Mouse (Mus musculus): ENCODE data around the gene Galnt10. TPM values are rescaled to one million over a fixed set of nuclear protein-coding genes. Genes with fewer than 3 reads are reported as not detected.

Gene Galnt10
- polyA plus RNA-seq, 1 experiment from 2014 or later, result 12.3 TPM

DNA sequence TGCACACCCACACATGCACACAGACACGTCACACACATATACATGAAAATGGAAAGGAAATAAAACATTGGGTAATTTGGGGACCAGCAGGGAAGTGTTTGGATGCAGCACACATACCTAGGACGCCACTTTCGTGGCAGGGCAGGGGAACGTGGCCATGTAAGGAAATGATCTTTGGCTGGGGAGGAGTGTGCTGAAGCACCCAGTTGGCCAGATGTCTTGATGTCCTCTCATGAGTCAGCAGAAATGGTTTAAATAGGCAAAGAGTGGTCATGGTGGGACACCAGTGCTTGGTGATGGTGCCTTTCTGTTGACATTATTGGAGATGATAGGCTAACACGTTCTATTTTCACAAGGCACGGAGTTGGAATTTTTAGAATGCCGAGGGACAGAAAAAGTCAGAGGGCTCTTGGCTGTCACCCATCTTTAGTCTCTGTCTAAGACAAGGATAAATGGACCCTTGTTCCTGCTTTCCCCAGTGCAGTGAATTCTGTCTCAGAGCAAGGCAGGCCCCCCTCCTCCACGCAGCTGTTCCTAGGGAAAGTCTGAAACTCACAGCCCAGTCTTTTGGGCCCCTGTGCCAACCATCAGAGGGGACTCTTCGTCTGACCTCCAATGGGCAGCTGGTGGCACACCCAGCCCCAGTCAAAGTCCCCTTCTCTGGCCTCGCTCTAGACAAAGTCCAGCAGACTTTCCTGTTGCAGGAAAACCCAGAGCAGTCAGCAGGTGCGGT, 56.1 kb downstream of the Galnt10 start:
- H3K9ac ChIP-seq (ENCODE audit: low read depth, low read length), result no peak overlapping the region
- ATAC-seq, result peak; percentile 79
- peak overlapping the region; percentile 36; the same call in 1 of the 2 replicates for H3K27ac ChIP-seq (ENCODE audit: low read depth, low read length)
- peaks cover 11% of the 10 kb centered on the region for H3K4me1 ChIP-seq (ENCODE audit: control insufficient read depth, insufficient read depth, low read depth, low read length)
- 68% methylated on average over 11 of the region's 11 CpGs for WGBS
- no peaks in the 10 kb centered on the region for H3K27me3 ChIP-seq (replicated peaks; ENCODE audit: control insufficient read depth, insufficient read depth, low read length)
- H3K4me2 ChIP-seq (ENCODE audit: low read length), result no peak overlapping the region
- H3K4me3 ChIP-seq (ENCODE audit: low read length), result no peak overlapping the region
- H3K9me3 ChIP-seq (ENCODE audit: control insufficient read depth, low read length), result no peaks in the 10 kb centered on the region
- no peaks in the 10 kb centered on the region for H3K36me3 ChIP-seq (ENCODE audit: control insufficient read depth, insufficient read depth, low read length)

DNA sequence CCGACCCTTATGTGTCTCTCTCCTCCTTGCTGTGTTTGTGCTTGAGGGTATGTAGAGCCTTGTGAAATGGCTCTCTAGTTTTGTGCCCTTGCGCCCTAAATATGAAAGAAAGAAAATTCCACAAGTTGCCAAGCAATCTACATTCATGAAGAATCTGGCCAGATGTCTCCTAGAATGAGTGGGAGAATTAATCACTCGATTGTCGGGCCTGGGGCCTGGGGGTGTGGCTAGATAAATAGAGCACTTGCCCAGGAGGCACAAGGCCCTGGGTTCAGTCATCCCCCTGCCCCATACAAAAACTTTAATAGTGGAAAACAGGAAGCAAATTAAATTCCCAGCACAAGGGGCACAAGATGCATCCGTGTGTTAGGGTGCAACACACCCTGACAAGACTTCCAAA, 56.7 kb downstream of the Galnt10 start:
- Histone ChIP-seq H3K4me2 (ENCODE audit: low read length) (no peak overlapping the region), H3K4me1 (ENCODE audit: control insufficient read depth, insufficient read depth, low read depth, low read length) (peaks cover 5% of the 10 kb centered on the region), H3K36me3 (ENCODE audit: control insufficient read depth, insufficient read depth, low read length) (no peaks in the 10 kb centered on the region), H3K27me3 (replicated peaks; ENCODE audit: control insufficient read depth, insufficient read depth, low read length) (no peaks in the 10 kb centered on the region), H3K27ac (ENCODE audit: low read depth, low read length) (peak overlapping the region; percentile 36; the same call in 1 of the 2 replicates), H3K4me3 (ENCODE audit: low read length) (no peak overlapping the region), H3K9me3 (ENCODE audit: control insufficient read depth, low read length) (no peaks in the 10 kb centered on the region; the same call in 1 of the 2 replicates), H3K9ac (ENCODE audit: low read depth, low read length) (no peak overlapping the region)
- no peak for ATAC-seq
- WGBS, result 44% methylated on average over 5 of the region's 5 CpGs

DNA sequence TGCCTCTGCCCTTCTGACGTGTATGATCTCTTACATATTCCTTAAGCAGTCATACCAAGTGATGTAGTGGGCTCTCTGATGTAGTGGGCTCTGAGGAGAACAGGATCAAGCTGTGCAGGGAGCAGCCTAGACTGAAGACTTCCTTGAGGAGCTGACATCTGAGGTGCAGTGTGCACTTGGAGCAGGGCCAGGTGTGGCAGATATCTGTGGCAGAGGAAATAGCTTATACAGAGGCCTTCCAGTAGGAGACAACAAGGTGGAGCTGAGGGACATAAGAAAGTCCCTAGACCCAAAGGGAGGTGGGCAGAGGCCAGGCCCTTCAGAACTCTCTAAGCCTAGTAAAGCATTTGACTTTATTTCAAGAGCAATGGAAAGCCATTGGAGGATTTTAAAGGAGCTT, 61.4 kb downstream of the Galnt10 start:
- ATAC-seq, result no peak
- WGBS, result 90% methylated on average over 1 of the region's 1 CpGs
- H3K36me3 ChIP-seq (ENCODE audit: control insufficient read depth, insufficient read depth, low read length), result no peaks in the 10 kb centered on the region
- no peak overlapping the region for H3K27ac ChIP-seq (ENCODE audit: low read depth, low read length)
- H3K9ac ChIP-seq (ENCODE audit: low read depth, low read length), result no peak overlapping the region
- H3K4me2 ChIP-seq (ENCODE audit: low read length), result no peak overlapping the region
- H3K4me1 ChIP-seq (ENCODE audit: control insufficient read depth, insufficient read depth, low read depth, low read length), result no peaks in the 10 kb centered on the region; the same call in 1 of the 2 replicates
- no peaks in the 10 kb centered on the region for H3K27me3 ChIP-seq (replicated peaks; ENCODE audit: control insufficient read depth, insufficient read depth, low read length)
- no peak overlapping the region for H3K4me3 ChIP-seq (ENCODE audit: low read length)
- no peaks in the 10 kb centered on the region; the same call in 1 of the 2 replicates for H3K9me3 ChIP-seq (ENCODE audit: control insufficient read depth, low read length)

DNA sequence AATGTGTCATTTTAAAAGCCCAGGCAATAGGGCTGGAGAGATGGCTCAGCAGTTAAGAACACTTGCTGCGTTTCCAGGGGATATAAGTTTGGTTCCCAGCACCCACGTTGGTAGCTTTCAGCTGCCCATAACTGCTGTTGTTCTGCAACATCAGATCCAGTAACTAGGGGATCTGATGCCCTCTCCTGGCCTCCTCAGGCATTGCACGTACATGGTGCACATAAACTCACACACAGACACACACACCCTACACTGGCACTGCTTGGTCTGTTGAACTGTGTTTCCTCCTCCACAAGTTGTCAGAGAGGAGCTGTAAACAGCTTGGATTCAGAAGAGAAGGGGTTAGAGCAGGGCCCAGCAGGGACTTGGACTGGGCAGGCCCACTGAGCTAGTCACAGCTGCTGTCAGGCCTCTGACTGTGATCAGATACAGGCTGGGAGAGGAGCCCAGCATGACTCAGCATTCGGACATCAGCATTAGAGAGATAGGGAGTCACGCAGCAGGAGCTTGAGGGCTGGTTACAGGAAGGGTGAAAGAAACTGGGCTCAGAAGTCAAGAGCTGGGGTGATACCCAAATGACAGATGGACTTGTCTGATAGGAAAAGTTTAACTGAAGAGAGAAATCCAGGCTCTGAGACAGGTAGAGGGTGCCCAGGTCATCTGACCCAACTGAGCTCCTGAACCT, 62.0 kb downstream of the Galnt10 start:
- ATAC-seq, result no peak
- H3K4me1 ChIP-seq (ENCODE audit: control insufficient read depth, insufficient read depth, low read depth, low read length), result no peaks in the 10 kb centered on the region; the same call in 1 of the 2 replicates
- no peak overlapping the region for H3K4me2 ChIP-seq (ENCODE audit: low read length)
- no peak overlapping the region for H3K4me3 ChIP-seq (ENCODE audit: low read length)
- 92% methylated on average over 5 of the region's 5 CpGs for WGBS
- H3K27ac ChIP-seq (ENCODE audit: low read depth, low read length), result no peak overlapping the region
- no peaks in the 10 kb centered on the region for H3K27me3 ChIP-seq (replicated peaks; ENCODE audit: control insufficient read depth, insufficient read depth, low read length)
- no peaks in the 10 kb centered on the region; the same call in 1 of the 2 replicates for H3K9me3 ChIP-seq (ENCODE audit: control insufficient read depth, low read length)
- H3K9ac ChIP-seq (ENCODE audit: low read depth, low read length), result no peak overlapping the region
- no peaks in the 10 kb centered on the region for H3K36me3 ChIP-seq (ENCODE audit: control insufficient read depth, insufficient read depth, low read length)

DNA sequence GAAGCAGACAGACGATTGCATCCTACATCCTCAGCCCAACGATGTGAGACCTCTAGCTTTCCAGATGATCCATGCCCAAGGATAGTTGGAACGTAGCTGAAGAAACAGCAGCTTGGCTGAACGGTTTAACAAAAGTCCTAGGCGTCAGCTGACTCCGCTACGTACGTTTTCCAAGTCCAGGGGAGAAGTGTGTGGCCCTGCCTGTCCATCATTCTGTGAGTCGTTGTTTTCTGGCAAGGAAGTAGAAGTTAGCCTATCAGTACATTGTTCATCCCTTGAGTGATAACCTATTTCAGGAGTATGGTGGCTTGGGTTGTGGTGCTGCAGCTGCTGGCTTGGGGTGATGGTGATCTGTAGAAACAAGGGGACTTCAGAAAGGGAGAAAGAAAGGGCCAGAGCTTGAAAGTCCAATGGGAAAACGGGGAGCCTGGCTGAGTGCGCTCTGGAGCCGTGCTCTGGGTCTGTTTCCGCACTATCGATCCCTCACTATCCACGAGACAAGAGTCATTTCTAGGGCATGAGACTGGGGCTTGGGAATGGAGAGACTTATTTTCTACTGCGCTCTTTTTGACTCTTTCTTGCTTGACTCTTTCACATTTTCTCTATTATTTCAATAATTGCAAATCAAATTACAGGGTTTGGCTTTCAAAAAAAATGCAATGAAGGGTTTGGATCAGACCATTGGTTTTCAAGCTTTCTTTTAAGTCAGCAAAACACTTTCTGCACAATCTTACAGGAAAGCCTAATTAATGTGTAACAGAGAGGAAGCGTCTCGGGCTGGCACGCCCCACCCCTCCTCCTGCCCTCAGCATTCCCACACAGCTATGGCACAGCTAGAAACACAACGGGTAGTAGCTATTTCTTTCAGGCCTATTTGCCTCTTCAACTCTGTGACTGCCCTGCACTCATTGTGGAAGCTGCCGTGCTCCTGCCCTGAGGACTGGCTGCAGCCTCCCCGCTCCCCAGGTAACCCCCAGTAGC, 63.2 kb downstream of the Galnt10 start:
- ATAC-seq, result no peak
- H3K9me3 ChIP-seq (ENCODE audit: control insufficient read depth, low read length), result no peaks in the 10 kb centered on the region; the same call in 1 of the 2 replicates
- no peak overlapping the region for H3K4me2 ChIP-seq (ENCODE audit: low read length)
- H3K4me1 ChIP-seq (ENCODE audit: control insufficient read depth, insufficient read depth, low read depth, low read length), result no peaks in the 10 kb centered on the region; the same call in 1 of the 2 replicates
- H3K27ac ChIP-seq (ENCODE audit: low read depth, low read length), result no peak overlapping the region
- H3K27me3 ChIP-seq (replicated peaks; ENCODE audit: control insufficient read depth, insufficient read depth, low read length), result no peaks in the 10 kb centered on the region; the same call in 1 of the 2 replicates
- 70% methylated on average over 22 of the region's 22 CpGs for WGBS
- no peak overlapping the region for H3K9ac ChIP-seq (ENCODE audit: low read depth, low read length)
- no peak overlapping the region for H3K4me3 ChIP-seq (ENCODE audit: low read length)
- H3K36me3 ChIP-seq (ENCODE audit: control insufficient read depth, insufficient read depth, low read length), result no peaks in the 10 kb centered on the region

DNA sequence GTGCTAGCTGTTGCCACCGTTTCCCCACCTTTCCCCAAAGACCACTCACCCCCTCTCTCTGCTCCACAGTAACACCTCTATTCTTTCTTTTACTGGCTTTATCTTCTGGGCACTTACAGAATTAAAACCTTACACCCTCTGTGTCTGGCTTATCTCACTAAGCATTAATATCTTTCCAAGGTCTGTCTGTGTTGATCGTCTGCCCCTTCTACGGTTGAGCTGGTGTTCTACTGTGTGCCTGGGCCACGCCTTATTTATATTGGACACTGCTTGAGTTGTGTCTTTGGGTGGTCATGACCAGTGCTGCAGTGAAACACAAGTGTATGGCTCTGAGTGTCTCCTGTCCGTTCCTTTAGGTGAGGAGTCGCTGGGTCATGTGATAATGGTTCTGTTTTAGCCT, 68.7 kb downstream of the Galnt10 start:
- H3K4me1 ChIP-seq (ENCODE audit: control insufficient read depth, insufficient read depth, low read depth, low read length), result no peaks in the 10 kb centered on the region
- 92% methylated on average over 6 of the region's 6 CpGs for WGBS
- H3K9ac ChIP-seq (ENCODE audit: low read depth, low read length), result no peak overlapping the region
- H3K4me2 ChIP-seq (ENCODE audit: low read length), result no peak overlapping the region
- no peak overlapping the region for H3K27ac ChIP-seq (ENCODE audit: low read depth, low read length)
- no peaks in the 10 kb centered on the region for H3K9me3 ChIP-seq (ENCODE audit: control insufficient read depth, low read length)
- no peaks in the 10 kb centered on the region for H3K36me3 ChIP-seq (ENCODE audit: control insufficient read depth, insufficient read depth, low read length)
- H3K27me3 ChIP-seq (replicated peaks; ENCODE audit: control insufficient read depth, insufficient read depth, low read length), result no peaks in the 10 kb centered on the region; the same call in 1 of the 2 replicates
- no peak for ATAC-seq
- no peak overlapping the region for H3K4me3 ChIP-seq (ENCODE audit: low read length)

DNA sequence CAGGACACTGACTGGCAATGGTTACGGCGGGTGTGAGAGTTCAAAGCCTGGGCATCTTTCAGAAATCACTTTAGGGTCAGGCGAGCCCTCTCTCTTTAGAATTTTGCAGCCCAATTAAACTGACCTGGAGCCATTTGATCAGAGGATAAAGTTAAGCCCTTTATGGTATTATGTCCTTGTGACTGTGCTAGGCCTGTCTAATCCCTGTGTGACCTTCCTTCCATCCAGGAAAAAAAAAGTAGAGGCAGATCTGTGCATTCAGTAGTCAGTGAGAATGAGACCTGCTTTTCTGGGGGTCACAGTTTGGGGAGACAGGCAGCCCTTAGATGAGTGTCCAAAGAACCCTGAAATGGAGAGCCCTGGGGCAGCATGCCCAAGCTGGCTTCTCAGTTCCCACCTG, 71.5 kb downstream of the Galnt10 start:
- ATAC-seq, result no peak
- WGBS, result 81% methylated on average over 3 of the region's 3 CpGs
- Histone ChIP-seq H3K4me3 (ENCODE audit: low read length) (no peak overlapping the region), H3K36me3 (ENCODE audit: control insufficient read depth, insufficient read depth, low read length) (no peaks in the 10 kb centered on the region), H3K27me3 (replicated peaks; ENCODE audit: control insufficient read depth, insufficient read depth, low read length) (no peaks in the 10 kb centered on the region; the same call in 1 of the 2 replicates), H3K4me1 (ENCODE audit: control insufficient read depth, insufficient read depth, low read depth, low read length) (peaks cover 6% of the 10 kb centered on the region), H3K9ac (ENCODE audit: low read depth, low read length) (no peak overlapping the region), H3K27ac (ENCODE audit: low read depth, low read length) (no peak overlapping the region), H3K4me2 (ENCODE audit: low read length) (no peak overlapping the region), H3K9me3 (ENCODE audit: control insufficient read depth, low read length) (no peaks in the 10 kb centered on the region)

DNA sequence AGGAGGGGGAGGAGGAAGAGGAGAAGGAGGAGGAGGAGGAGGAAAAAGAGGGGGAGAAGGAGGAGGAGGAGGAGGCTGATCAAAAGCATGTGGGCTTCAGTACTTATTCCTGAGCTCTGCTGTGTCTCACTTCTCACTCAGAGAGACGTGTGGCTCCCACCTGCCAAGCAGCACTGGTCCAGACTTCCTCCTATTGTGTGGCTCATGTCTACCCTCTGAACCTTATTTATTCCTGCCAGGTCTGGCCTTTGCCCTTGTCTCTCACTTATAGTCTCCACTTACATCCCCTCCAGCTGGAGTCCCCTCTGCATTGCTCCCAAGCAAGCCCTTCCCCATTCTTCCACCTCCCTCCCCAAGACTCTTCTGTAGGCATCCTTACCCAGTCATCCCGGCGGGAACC, 72.2 kb downstream of the Galnt10 start:
- Histone ChIP-seq H3K27me3 (replicated peaks; ENCODE audit: control insufficient read depth, insufficient read depth, low read length) (no peaks in the 10 kb centered on the region; the same call in 1 of the 2 replicates), H3K4me3 (ENCODE audit: low read length) (no peak overlapping the region), H3K4me1 (ENCODE audit: control insufficient read depth, insufficient read depth, low read depth, low read length) (peaks cover 6% of the 10 kb centered on the region), H3K9ac (ENCODE audit: low read depth, low read length) (no peak overlapping the region), H3K36me3 (ENCODE audit: control insufficient read depth, insufficient read depth, low read length) (no peaks in the 10 kb centered on the region), H3K27ac (ENCODE audit: low read depth, low read length) (no peak overlapping the region), H3K9me3 (ENCODE audit: control insufficient read depth, low read length) (no peaks in the 10 kb centered on the region), H3K4me2 (ENCODE audit: low read length) (no peak overlapping the region)
- 69% methylated on average over 3 of the region's 3 CpGs for WGBS
- no peak for ATAC-seq
